Mouse (Mus musculus): ENCODE measurements at regions not wholly inside any gene's neighbourhood (a gene's known extent, or its start where the extent isn't known, plus 50 kb on each side); places are given as distances from the start of the nearest gene placed in this dataset.

- Histone ChIP-seq H3ac (ENCODE audit: control insufficient read depth, insufficient read length, low read depth) (no peak overlapping the region), H3K79me3 (ENCODE audit: low read depth) (no peaks in the 10 kb centered on the region), H3K27me3 (ENCODE audit: control insufficient read depth, insufficient read depth, insufficient read length) (no peaks in the 10 kb centered on the region), H3K4me3 (ENCODE audit: insufficient read depth, poor library complexity, severe bottlenecking) (no peak overlapping the region), H3K79me2 (ENCODE audit: control insufficient read depth, insufficient read depth) (no peaks in the 10 kb centered on the region), H3K36me3 (ENCODE audit: control insufficient read depth, insufficient read depth) (no peaks in the 10 kb centered on the region)
- TF ChIP-seq MYOG (IDR thresholded peaks at IDR 0.05; ENCODE audit: control insufficient read depth, extremely low read depth, insufficient read length), result no peak
- TF ChIP-seq MYOD1 (IDR thresholded peaks at IDR 0.05; ENCODE audit: control insufficient read depth, insufficient read length, low read depth), result no peak
- no peak for TF ChIP-seq USF1 (IDR thresholded peaks at IDR 0.05; ENCODE audit: low read depth)
- no peak for TF ChIP-seq CTCF (IDR thresholded peaks at IDR 0.05; ENCODE audit: control insufficient read depth, insufficient read depth, insufficient read length)
- TF ChIP-seq MAX (IDR thresholded peaks at IDR 0.05), result no peak
- TF ChIP-seq FOSL1 (IDR thresholded peaks at IDR 0.05; ENCODE audit: insufficient read depth, low read length, poor library complexity, severe bottlenecking), result no peak
Measured at GRCm38 (mm10) chr13:44149499-44149898, 364.9 kb downstream of the Cd83 start.

GRCm38 (mm10) chr13:44151526-44151925 is 367.0 kb downstream of the Cd83 start:
- no peaks in the 10 kb centered on the region for H3K79me3 ChIP-seq (ENCODE audit: low read depth)

GRCm38 (mm10) chr13:44152806-44153613 is 368.4 kb downstream of the Cd83 start:
- H3ac ChIP-seq (ENCODE audit: control insufficient read depth, insufficient read length, low read depth), result no peak overlapping the region
- TF ChIP-seq USF1 (IDR thresholded peaks at IDR 0.05; ENCODE audit: low read depth) (no peak), CTCF (IDR thresholded peaks at IDR 0.05; ENCODE audit: control insufficient read depth, insufficient read depth, insufficient read length) (no peak), CEBPB (IDR thresholded peaks at IDR 0.05; ENCODE audit: low read depth) (no peak), FOSL1 (IDR thresholded peaks at IDR 0.05; ENCODE audit: insufficient read depth, low read length, poor library complexity, severe bottlenecking) (no peak), MYOD1 (IDR thresholded peaks at IDR 0.05; ENCODE audit: control insufficient read depth, insufficient read length, low read depth) (no peak), MAX (IDR thresholded peaks at IDR 0.05) (no peak), MYOG (IDR thresholded peaks at IDR 0.05; ENCODE audit: control insufficient read depth, extremely low read depth, insufficient read length) (no peak)
- H3K4me3 ChIP-seq (ENCODE audit: insufficient read depth, poor library complexity, severe bottlenecking), result no peak overlapping the region
- no peaks in the 10 kb centered on the region for H3K79me3 ChIP-seq (ENCODE audit: low read depth)
- H3K79me2 ChIP-seq (ENCODE audit: control insufficient read depth, insufficient read depth), result no peaks in the 10 kb centered on the region
- no peaks in the 10 kb centered on the region for H3K27me3 ChIP-seq (ENCODE audit: control insufficient read depth, insufficient read depth, insufficient read length)
- no peaks in the 10 kb centered on the region for H3K36me3 ChIP-seq (ENCODE audit: control insufficient read depth, insufficient read depth)

More at GRCm38 (mm10) chr13:44151526-44151925, 367.0 kb downstream of the Cd83 start:
- Histone ChIP-seq H3ac (ENCODE audit: control insufficient read depth, insufficient read length, low read depth) (no peak overlapping the region), H3K27me3 (ENCODE audit: control insufficient read depth, insufficient read depth, insufficient read length) (no peaks in the 10 kb centered on the region), H3K79me2 (ENCODE audit: control insufficient read depth, insufficient read depth) (no peaks in the 10 kb centered on the region), H3K36me3 (ENCODE audit: control insufficient read depth, insufficient read depth) (no peaks in the 10 kb centered on the region), H3K4me3 (ENCODE audit: insufficient read depth, poor library complexity, severe bottlenecking) (no peak overlapping the region)
- TF ChIP-seq FOSL1 (IDR thresholded peaks at IDR 0.05; ENCODE audit: insufficient read depth, low read length, poor library complexity, severe bottlenecking) (no peak), MYOD1 (IDR thresholded peaks at IDR 0.05; ENCODE audit: control insufficient read depth, insufficient read length, low read depth) (no peak), CTCF (IDR thresholded peaks at IDR 0.05; ENCODE audit: control insufficient read depth, insufficient read depth, insufficient read length) (no peak), USF1 (IDR thresholded peaks at IDR 0.05; ENCODE audit: low read depth) (no peak), CEBPB (IDR thresholded peaks at IDR 0.05; ENCODE audit: low read depth) (no peak), MAX (IDR thresholded peaks at IDR 0.05) (no peak), MYOG (IDR thresholded peaks at IDR 0.05; ENCODE audit: control insufficient read depth, extremely low read depth, insufficient read length) (no peak)

- TF ChIP-seq FOSL1 (IDR thresholded peaks at IDR 0.05; ENCODE audit: insufficient read depth, low read length, poor library complexity, severe bottlenecking) (no peak), USF1 (IDR thresholded peaks at IDR 0.05; ENCODE audit: low read depth) (no peak), MYOD1 (IDR thresholded peaks at IDR 0.05; ENCODE audit: control insufficient read depth, insufficient read length, low read depth) (no peak), MAX (IDR thresholded peaks at IDR 0.05) (no peak), MYOG (IDR thresholded peaks at IDR 0.05; ENCODE audit: control insufficient read depth, extremely low read depth, insufficient read length) (no peak), CEBPB (IDR thresholded peaks at IDR 0.05; ENCODE audit: low read depth) (no peak), CTCF (IDR thresholded peaks at IDR 0.05; ENCODE audit: control insufficient read depth, insufficient read depth, insufficient read length) (no peak)
- Histone ChIP-seq H3K79me2 (ENCODE audit: control insufficient read depth, insufficient read depth) (no peaks in the 10 kb centered on the region), H3ac (ENCODE audit: control insufficient read depth, insufficient read length, low read depth) (no peak overlapping the region), H3K79me3 (ENCODE audit: low read depth) (no peaks in the 10 kb centered on the region), H3K4me3 (ENCODE audit: insufficient read depth, poor library complexity, severe bottlenecking) (no peak overlapping the region), H3K27me3 (ENCODE audit: control insufficient read depth, insufficient read depth, insufficient read length) (no peaks in the 10 kb centered on the region), H3K36me3 (ENCODE audit: control insufficient read depth, insufficient read depth) (no peaks in the 10 kb centered on the region)
Measured at GRCm38 (mm10) chr13:44153784-44154183, 369.2 kb downstream of the Cd83 start.

- Histone ChIP-seq H3K27me3 (ENCODE audit: control insufficient read depth, insufficient read depth, insufficient read length) (no peaks in the 10 kb centered on the region), H3K36me3 (ENCODE audit: control insufficient read depth, insufficient read depth) (no peaks in the 10 kb centered on the region), H3K79me2 (ENCODE audit: control insufficient read depth, insufficient read depth) (no peaks in the 10 kb centered on the region), H3K79me3 (ENCODE audit: low read depth) (no peaks in the 10 kb centered on the region), H3K4me3 (ENCODE audit: insufficient read depth, poor library complexity, severe bottlenecking) (no peak overlapping the region), H3ac (ENCODE audit: control insufficient read depth, insufficient read length, low read depth) (no peak overlapping the region)
- no peak for TF ChIP-seq MYOD1 (IDR thresholded peaks at IDR 0.05; ENCODE audit: control insufficient read depth, insufficient read length, low read depth)
Measured at GRCm38 (mm10) chr13:44155956-44156355, 371.4 kb downstream of the Cd83 start.

- Histone ChIP-seq H3K36me3 (ENCODE audit: control insufficient read depth, insufficient read depth) (no peaks in the 10 kb centered on the region), H3K4me3 (ENCODE audit: insufficient read depth, poor library complexity, severe bottlenecking) (no peak overlapping the region), H3K79me3 (ENCODE audit: low read depth) (no peaks in the 10 kb centered on the region), H3K79me2 (ENCODE audit: control insufficient read depth, insufficient read depth) (no peaks in the 10 kb centered on the region), H3K27me3 (ENCODE audit: control insufficient read depth, insufficient read depth, insufficient read length) (no peaks in the 10 kb centered on the region), H3ac (ENCODE audit: control insufficient read depth, insufficient read length, low read depth) (no peak overlapping the region)
- TF ChIP-seq CTCF (IDR thresholded peaks at IDR 0.05; ENCODE audit: control insufficient read depth, insufficient read depth, insufficient read length) (no peak), MAX (IDR thresholded peaks at IDR 0.05) (no peak), FOSL1 (IDR thresholded peaks at IDR 0.05; ENCODE audit: insufficient read depth, low read length, poor library complexity, severe bottlenecking) (no peak), USF1 (IDR thresholded peaks at IDR 0.05; ENCODE audit: low read depth) (no peak), CEBPB (IDR thresholded peaks at IDR 0.05; ENCODE audit: low read depth) (no peak), MYOG (IDR thresholded peaks at IDR 0.05; ENCODE audit: control insufficient read depth, extremely low read depth, insufficient read length) (no peak), MYOD1 (IDR thresholded peaks at IDR 0.05; ENCODE audit: control insufficient read depth, insufficient read length, low read depth) (no peak)
Measured at GRCm38 (mm10) chr13:44156546-44156945, 372.0 kb downstream of the Cd83 start.

Data from C2C12 (cell line).